Mouse (Mus musculus): ENCODE results near the gene Dpp4. TPM values are rescaled to one million over a fixed set of nuclear protein-coding genes. Genes with fewer than 3 reads are reported as not detected.

Dpp4 gene
- polyA plus RNA-seq, 1 experiment from 2014 or later, result 6.7 TPM

- Histone ChIP-seq H3K9me3 (replicated peaks) (no peaks in the 10 kb centered on the region), H3K4me3 (no peak overlapping the region), H3K4me1 (peaks cover 5% of the 10 kb centered on the region; the same call in 1 of the 2 replicates), H3K9ac (no peak overlapping the region), H3K4me2 (no peak overlapping the region), H3K36me3 (no peaks in the 10 kb centered on the region), H3K27me3 (replicated peaks) (no peaks in the 10 kb centered on the region), H3K27ac (0 out of 2 replicates have a peak overlapping the region, but pooled peaks have one; percentile 30)
- ATAC-seq, result peak; percentile 84
- 20% methylated on average over 3 of the region's 3 CpGs for WGBS (ENCODE audit: insufficient replicate concordance)
These were observed 92.5 kb downstream of the Dpp4 start for GRCm38 (mm10) chr2:62319489-62319888.

- no peak overlapping the region for H3K27ac ChIP-seq
- no peak for ATAC-seq
- no peaks in the 10 kb centered on the region for H3K9me3 ChIP-seq (replicated peaks)
- no peak overlapping the region for H3K4me2 ChIP-seq
- peaks cover 5% of the 10 kb centered on the region; the same call in 1 of the 2 replicates for H3K4me1 ChIP-seq
- H3K36me3 ChIP-seq, result no peaks in the 10 kb centered on the region
- 19% methylated on average over 2 of the region's 2 CpGs for WGBS (ENCODE audit: insufficient replicate concordance)
- no peak overlapping the region for H3K9ac ChIP-seq
- no peaks in the 10 kb centered on the region for H3K27me3 ChIP-seq (replicated peaks)
- H3K4me3 ChIP-seq, result no peak overlapping the region
These were observed 95.1 kb downstream of the Dpp4 start for GRCm38 (mm10) chr2:62316930-62317329.

- 63% methylated on average over 2 of the region's 2 CpGs for WGBS (ENCODE audit: insufficient replicate concordance)
- Histone ChIP-seq H3K4me3 (no peak overlapping the region), H3K36me3 (no peaks in the 10 kb centered on the region), H3K27ac (no peak overlapping the region), H3K4me2 (no peak overlapping the region), H3K9ac (no peak overlapping the region), H3K9me3 (replicated peaks) (no peaks in the 10 kb centered on the region), H3K4me1 (no peaks in the 10 kb centered on the region), H3K27me3 (replicated peaks) (no peaks in the 10 kb centered on the region)
- ATAC-seq, result no peak
These were observed 104.6 kb downstream of the Dpp4 start for GRCm38 (mm10) chr2:62307477-62307876.

DNA sequence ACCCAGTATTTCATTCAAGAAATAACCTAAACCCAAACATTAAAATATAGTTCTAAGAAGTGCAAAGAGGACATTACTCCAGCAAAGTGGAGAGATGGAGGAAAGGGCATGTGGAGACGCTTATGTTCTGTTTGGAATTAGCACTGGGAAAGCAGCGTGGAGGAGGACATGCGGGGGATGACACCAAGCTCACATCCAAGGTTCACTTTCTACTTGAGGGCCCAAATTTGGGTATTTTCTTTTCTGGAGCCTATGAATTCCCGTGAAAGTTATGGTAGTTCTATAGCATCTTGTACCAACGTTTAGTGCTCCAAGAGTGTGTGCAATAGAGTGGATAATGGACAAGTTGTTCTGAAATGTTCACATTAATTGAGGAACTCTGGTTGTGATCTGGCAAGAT lies 105.1 kb downstream of the Dpp4 start:
- Histone ChIP-seq H3K9ac (no peak overlapping the region), H3K36me3 (no peaks in the 10 kb centered on the region), H3K27me3 (replicated peaks) (no peaks in the 10 kb centered on the region), H3K4me2 (no peak overlapping the region), H3K9me3 (replicated peaks) (no peaks in the 10 kb centered on the region), H3K4me3 (no peak overlapping the region), H3K4me1 (no peaks in the 10 kb centered on the region), H3K27ac (no peak overlapping the region)
- WGBS (ENCODE audit: insufficient replicate concordance), result 73% methylated on average over 5 of the region's 5 CpGs
- no peak for ATAC-seq

- H3K4me2 ChIP-seq, result no peak overlapping the region
- no peak for ATAC-seq
- H3K27me3 ChIP-seq (replicated peaks), result no peaks in the 10 kb centered on the region
- no peaks in the 10 kb centered on the region for H3K9me3 ChIP-seq (replicated peaks)
- H3K36me3 ChIP-seq, result no peaks in the 10 kb centered on the region
- no peaks in the 10 kb centered on the region for H3K4me1 ChIP-seq
- H3K4me3 ChIP-seq, result no peak overlapping the region
- no peak overlapping the region for H3K27ac ChIP-seq
- 70% methylated on average over 2 of the region's 2 CpGs for WGBS (ENCODE audit: insufficient replicate concordance)
- no peak overlapping the region for H3K9ac ChIP-seq
These were observed 110.3 kb downstream of the Dpp4 start for GRCm38 (mm10) chr2:62301716-62302115.

DNA sequence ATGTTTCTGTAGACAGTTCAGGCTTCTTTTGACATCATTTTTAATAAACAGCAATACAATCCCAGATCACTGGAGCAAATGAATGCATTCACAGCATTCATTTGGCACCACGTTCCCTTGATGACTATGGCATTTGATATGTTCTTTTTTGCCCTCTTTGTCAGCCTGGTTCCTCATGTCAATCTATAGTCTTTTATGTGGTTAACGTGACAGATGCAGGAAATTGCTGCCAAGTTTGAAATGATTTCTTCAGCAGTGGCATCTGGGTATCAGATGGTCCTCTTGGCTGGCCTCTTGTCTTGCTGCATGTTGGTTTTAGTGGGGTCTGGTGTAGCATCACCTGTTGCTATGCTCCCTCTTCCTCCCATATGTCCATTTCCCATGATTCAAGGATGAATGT lies 118.2 kb downstream of the Dpp4 start:
- no peak overlapping the region for H3K9ac ChIP-seq
- H3K36me3 ChIP-seq, result no peaks in the 10 kb centered on the region
- H3K4me3 ChIP-seq, result no peak overlapping the region
- H3K27ac ChIP-seq, result no peak overlapping the region
- ATAC-seq, result no peak
- no peaks in the 10 kb centered on the region for H3K27me3 ChIP-seq (replicated peaks)
- no peaks in the 10 kb centered on the region for H3K9me3 ChIP-seq (replicated peaks)
- no peak overlapping the region for H3K4me2 ChIP-seq
- 49% methylated on average over 2 of the region's 2 CpGs for WGBS (ENCODE audit: insufficient replicate concordance)
- H3K4me1 ChIP-seq, result no peaks in the 10 kb centered on the region

DNA sequence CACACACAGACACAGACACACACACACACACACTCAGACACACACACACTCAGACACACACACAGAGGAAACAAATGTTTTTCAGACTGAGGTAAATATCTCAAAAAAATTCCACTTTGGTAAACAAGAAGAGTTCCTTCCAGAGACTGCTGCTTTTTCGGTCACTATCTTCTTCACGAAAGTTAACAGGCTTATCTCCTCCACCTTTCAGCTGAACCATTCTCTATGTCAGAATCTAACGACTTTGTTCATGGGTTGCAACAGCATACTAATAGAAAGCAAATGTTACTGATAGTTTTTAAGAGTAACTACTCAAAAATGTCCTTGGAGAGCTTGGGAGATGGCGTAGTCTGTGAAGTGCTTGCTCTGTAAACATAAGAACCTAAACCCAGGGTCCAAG lies 124.5 kb downstream of the Dpp4 start:
- Histone ChIP-seq H3K27me3 (replicated peaks) (no peaks in the 10 kb centered on the region), H3K9ac (no peak overlapping the region), H3K4me1 (no peaks in the 10 kb centered on the region), H3K27ac (no peak overlapping the region), H3K4me3 (no peak overlapping the region), H3K36me3 (no peaks in the 10 kb centered on the region), H3K9me3 (replicated peaks) (no peaks in the 10 kb centered on the region), H3K4me2 (no peak overlapping the region)
- no peak for ATAC-seq
- 34% methylated on average over 4 of the region's 4 CpGs for WGBS (ENCODE audit: insufficient replicate concordance)

- no peaks in the 10 kb centered on the region for H3K4me1 ChIP-seq
- H3K9ac ChIP-seq, result no peak overlapping the region
- H3K27ac ChIP-seq, result no peak overlapping the region
- no peaks in the 10 kb centered on the region for H3K27me3 ChIP-seq (replicated peaks)
- no peak overlapping the region for H3K4me2 ChIP-seq
- H3K36me3 ChIP-seq, result no peaks in the 10 kb centered on the region
- H3K4me3 ChIP-seq, result no peak overlapping the region
- no peak for ATAC-seq
- H3K9me3 ChIP-seq (replicated peaks), result no peaks in the 10 kb centered on the region
- 1% methylated on average over 2 of the region's 2 CpGs for WGBS (ENCODE audit: insufficient replicate concordance)
These were observed 126.2 kb downstream of the Dpp4 start for GRCm38 (mm10) chr2:62285847-62286246.

GRCm38 (mm10) chr2:62285026-62285425 lies 127.0 kb downstream of the Dpp4 start:
- H3K27me3 ChIP-seq (replicated peaks), result no peaks in the 10 kb centered on the region
- H3K4me2 ChIP-seq, result no peak overlapping the region
- no peak overlapping the region for H3K9ac ChIP-seq
- no peak overlapping the region for H3K27ac ChIP-seq
- 60% methylated on average over 2 of the region's 2 CpGs for WGBS (ENCODE audit: insufficient replicate concordance)
- no peaks in the 10 kb centered on the region for H3K9me3 ChIP-seq (replicated peaks)
- no peaks in the 10 kb centered on the region for H3K36me3 ChIP-seq
- H3K4me3 ChIP-seq, result no peak overlapping the region
- no peaks in the 10 kb centered on the region for H3K4me1 ChIP-seq
- peak; percentile 55 for ATAC-seq

Other genes with a start within 250 kb of the Dpp4 start
- 0.36 and 0.55 TPM in 2 replicates for gene Gcg, start 71.4 kb upstream of the Dpp4 start, polyA plus RNA-seq (2016; fragmentation: Nextera tagmentation; extraction: Ambion mirVana)
- 0.66 and 1.2 TPM in 2 replicates for gene Fap, start 161.8 kb upstream of the Dpp4 start, polyA plus RNA-seq (2016; fragmentation: Nextera tagmentation; extraction: Ambion mirVana)
- 3.1 and 3.2 TPM in 2 replicates for gene Ifih1, start 234.0 kb upstream of the Dpp4 start, polyA plus RNA-seq (2016; fragmentation: Nextera tagmentation; extraction: Ambion mirVana)